Mouse (Mus musculus): ENCODE measurements around the gene Arl15. TPM values are rescaled to one million over a fixed set of nuclear protein-coding genes. Genes with fewer than 3 reads are reported as not detected.

The Arl15 gene
- polyA plus RNA-seq, 1 experiment from 2014 or later, result 4.9 TPM

DNA sequence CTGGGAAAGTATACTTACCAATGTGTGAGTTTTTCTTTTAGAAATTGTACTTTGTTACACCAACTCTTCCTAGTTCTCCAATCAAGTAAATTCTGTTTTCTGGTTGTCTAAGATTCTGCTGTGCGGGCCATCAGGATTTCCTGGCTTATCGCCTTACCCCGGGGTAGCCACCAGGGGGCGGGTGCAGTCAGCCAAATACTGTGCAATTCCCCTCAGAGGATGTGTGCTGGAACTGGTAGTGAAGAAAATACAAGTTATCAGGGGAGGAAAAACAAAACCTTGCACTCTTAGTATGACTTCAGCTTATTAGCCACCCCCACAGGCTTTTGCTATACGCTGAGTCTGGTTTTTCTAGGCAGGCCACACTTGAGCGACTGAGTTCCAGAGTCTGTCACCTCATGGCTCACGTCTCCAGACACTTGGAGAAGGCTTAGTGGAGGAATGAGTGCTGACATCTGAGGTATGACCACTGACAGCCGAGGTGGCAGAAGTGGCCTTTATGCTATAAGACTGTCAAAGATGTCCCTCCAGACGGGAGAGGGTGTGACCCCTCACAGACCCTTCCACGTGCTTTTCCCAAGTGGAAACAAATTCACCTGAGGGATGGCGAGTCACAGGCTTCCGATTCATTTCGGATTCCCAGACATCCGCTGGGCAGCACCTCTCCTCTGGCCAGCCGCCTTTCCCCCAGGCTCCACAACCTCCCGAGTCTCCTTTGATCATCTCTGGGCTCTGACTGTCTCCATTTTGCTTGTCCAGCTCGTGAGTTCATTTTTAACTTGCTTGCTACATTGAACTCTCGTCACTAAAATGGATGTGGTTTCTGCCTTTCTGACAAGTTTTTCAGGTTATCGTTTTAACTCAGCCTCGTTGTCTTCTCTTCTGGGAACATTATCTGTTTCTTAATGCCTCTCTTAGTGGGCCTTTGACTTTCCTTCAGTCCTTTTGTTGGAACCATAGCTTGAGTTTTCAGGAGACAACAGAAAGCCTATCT lies 75.2 kb downstream of the Arl15 start:
- H3K9ac ChIP-seq (ENCODE audit: low read depth, low read length), result no peak overlapping the region
- 76% methylated on average over 20 of the region's 20 CpGs for WGBS
- no peaks in the 10 kb centered on the region for H3K4me1 ChIP-seq (replicated peaks; ENCODE audit: control insufficient read depth, insufficient read depth, low read length)
- peak; percentile 84 for TF ChIP-seq CTCF (IDR thresholded peaks at IDR 0.05; ENCODE audit: low read depth)
- ATAC-seq, result no peak
- H3K4me3 ChIP-seq (ENCODE audit: low read depth, low read length), result no peak overlapping the region
- no peaks in the 10 kb centered on the region; the same call in 1 of the 2 replicates for H3K36me3 ChIP-seq (ENCODE audit: control insufficient read depth, insufficient read depth)
- no peak overlapping the region for H3K27ac ChIP-seq (ENCODE audit: low read depth, low read length)
- H3K4me2 ChIP-seq (replicated peaks; ENCODE audit: low read depth), result no peak overlapping the region
- H3K9me3 ChIP-seq (ENCODE audit: control insufficient read depth), result no peaks in the 10 kb centered on the region
- no peaks in the 10 kb centered on the region for H3K27me3 ChIP-seq (replicated peaks; ENCODE audit: control insufficient read depth, insufficient read depth, low read length)

DNA sequence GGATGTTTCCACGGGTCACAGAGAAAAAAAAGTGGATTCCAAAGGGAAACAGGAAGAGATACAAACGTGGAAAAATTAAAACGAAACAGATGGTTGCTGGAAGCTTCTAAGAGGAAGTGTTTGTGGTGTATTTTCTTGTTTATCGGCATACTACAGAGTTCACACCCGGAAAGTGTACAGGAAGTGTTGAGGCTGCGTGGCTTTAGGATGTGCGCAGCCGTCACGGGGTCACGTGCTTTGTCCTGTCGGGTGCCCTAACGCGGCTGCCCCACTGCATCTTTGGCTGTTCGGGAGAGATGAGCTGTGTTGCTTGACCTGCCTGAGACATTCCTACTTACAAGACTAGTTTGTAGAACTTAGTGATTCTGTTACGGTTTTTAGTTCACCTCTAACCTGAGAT lies 76.1 kb downstream of the Arl15 start:
- H3K4me3 ChIP-seq (ENCODE audit: low read depth, low read length), result no peak overlapping the region
- H3K4me1 ChIP-seq (replicated peaks; ENCODE audit: control insufficient read depth, insufficient read depth, low read length), result no peaks in the 10 kb centered on the region
- TF ChIP-seq CTCF (IDR thresholded peaks at IDR 0.05; ENCODE audit: low read depth), result no peak
- no peak overlapping the region for H3K9ac ChIP-seq (ENCODE audit: low read depth, low read length)
- no peak overlapping the region for H3K27ac ChIP-seq (ENCODE audit: low read depth, low read length)
- WGBS, result 80% methylated on average over 15 of the region's 15 CpGs
- H3K9me3 ChIP-seq (ENCODE audit: control insufficient read depth), result no peaks in the 10 kb centered on the region
- no peak for ATAC-seq
- H3K27me3 ChIP-seq (replicated peaks; ENCODE audit: control insufficient read depth, insufficient read depth, low read length), result no peaks in the 10 kb centered on the region
- no peaks in the 10 kb centered on the region; the same call in 1 of the 2 replicates for H3K36me3 ChIP-seq (ENCODE audit: control insufficient read depth, insufficient read depth)
- 0 out of 2 replicates have a peak overlapping the region, but pooled peaks have one; percentile 9 for H3K4me2 ChIP-seq (replicated peaks; ENCODE audit: low read depth)

- no peaks in the 10 kb centered on the region for H3K9me3 ChIP-seq (ENCODE audit: control insufficient read depth)
- ATAC-seq, result no peak
These were observed 77.5 kb downstream of the Arl15 start for GRCm38 (mm10) chr13:113871853-113872252.

GRCm38 (mm10) chr13:113875724-113876123 lies 81.4 kb downstream of the Arl15 start:
- TF ChIP-seq CTCF (IDR thresholded peaks at IDR 0.05; ENCODE audit: low read depth), result no peak
- WGBS, result 46% methylated on average over 4 of the region's 4 CpGs
- Histone ChIP-seq H3K36me3 (ENCODE audit: control insufficient read depth, insufficient read depth) (no peaks in the 10 kb centered on the region; the same call in 1 of the 2 replicates), H3K27ac (ENCODE audit: low read depth, low read length) (no peak overlapping the region), H3K27me3 (replicated peaks; ENCODE audit: control insufficient read depth, insufficient read depth, low read length) (no peaks in the 10 kb centered on the region), H3K4me1 (replicated peaks; ENCODE audit: control insufficient read depth, insufficient read depth, low read length) (no peaks in the 10 kb centered on the region), H3K4me3 (ENCODE audit: low read depth, low read length) (no peak overlapping the region), H3K9ac (ENCODE audit: low read depth, low read length) (no peak overlapping the region), H3K4me2 (replicated peaks; ENCODE audit: low read depth) (no peak overlapping the region), H3K9me3 (ENCODE audit: control insufficient read depth) (no peaks in the 10 kb centered on the region)
- no peak for ATAC-seq

More at GRCm38 (mm10) chr13:113871853-113872252, 77.5 kb downstream of the Arl15 start:
- peak overlapping the region; percentile 18; the same call in 1 of the 2 replicates for H3K4me2 ChIP-seq (replicated peaks; ENCODE audit: low read depth)
- no peaks in the 10 kb centered on the region for H3K4me1 ChIP-seq (replicated peaks; ENCODE audit: control insufficient read depth, insufficient read depth, low read length)
- no peaks in the 10 kb centered on the region; the same call in 1 of the 2 replicates for H3K36me3 ChIP-seq (ENCODE audit: control insufficient read depth, insufficient read depth)
- WGBS, result 69% methylated on average over 13 of the region's 13 CpGs
- H3K27ac ChIP-seq (ENCODE audit: low read depth, low read length), result no peak overlapping the region
- no peak for TF ChIP-seq CTCF (IDR thresholded peaks at IDR 0.05; ENCODE audit: low read depth)
- no peak overlapping the region for H3K4me3 ChIP-seq (ENCODE audit: low read depth, low read length)
- H3K27me3 ChIP-seq (replicated peaks; ENCODE audit: control insufficient read depth, insufficient read depth, low read length), result no peaks in the 10 kb centered on the region
- H3K9ac ChIP-seq (ENCODE audit: low read depth, low read length), result no peak overlapping the region

DNA sequence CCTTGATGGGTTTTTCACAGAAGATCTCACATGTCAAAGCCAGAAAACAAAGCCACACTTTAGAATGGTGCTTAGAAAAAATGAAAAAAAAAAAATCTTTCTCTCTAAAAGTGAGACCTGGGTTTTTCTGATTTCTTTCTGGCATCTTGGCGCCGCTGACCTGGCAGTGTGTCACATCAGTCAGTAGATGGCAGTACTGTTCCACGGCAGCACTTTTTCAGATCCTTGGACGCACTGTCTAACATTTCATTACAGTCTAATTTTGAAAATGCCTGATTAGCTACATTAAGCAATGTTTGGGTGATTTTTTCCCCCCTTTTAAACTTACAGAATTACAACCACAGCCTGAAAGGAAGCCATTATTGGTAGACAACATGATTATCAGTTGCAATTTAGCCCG lies 83.1 kb downstream of the Arl15 start:
- no peaks in the 10 kb centered on the region for H3K9me3 ChIP-seq (ENCODE audit: control insufficient read depth)
- no peak overlapping the region for H3K4me3 ChIP-seq (ENCODE audit: low read depth, low read length)
- H3K9ac ChIP-seq (ENCODE audit: low read depth, low read length), result no peak overlapping the region
- ATAC-seq, result no peak
- H3K4me2 ChIP-seq (replicated peaks; ENCODE audit: low read depth), result no peak overlapping the region
- no peak overlapping the region for H3K27ac ChIP-seq (ENCODE audit: low read depth, low read length)
- WGBS, result 15% methylated on average over 5 of the region's 5 CpGs
- no peaks in the 10 kb centered on the region for H3K27me3 ChIP-seq (replicated peaks; ENCODE audit: control insufficient read depth, insufficient read depth, low read length)
- no peaks in the 10 kb centered on the region for H3K36me3 ChIP-seq (ENCODE audit: control insufficient read depth, insufficient read depth)
- H3K4me1 ChIP-seq (replicated peaks; ENCODE audit: control insufficient read depth, insufficient read depth, low read length), result no peaks in the 10 kb centered on the region
- TF ChIP-seq CTCF (IDR thresholded peaks at IDR 0.05; ENCODE audit: low read depth), result peak; percentile 98

DNA sequence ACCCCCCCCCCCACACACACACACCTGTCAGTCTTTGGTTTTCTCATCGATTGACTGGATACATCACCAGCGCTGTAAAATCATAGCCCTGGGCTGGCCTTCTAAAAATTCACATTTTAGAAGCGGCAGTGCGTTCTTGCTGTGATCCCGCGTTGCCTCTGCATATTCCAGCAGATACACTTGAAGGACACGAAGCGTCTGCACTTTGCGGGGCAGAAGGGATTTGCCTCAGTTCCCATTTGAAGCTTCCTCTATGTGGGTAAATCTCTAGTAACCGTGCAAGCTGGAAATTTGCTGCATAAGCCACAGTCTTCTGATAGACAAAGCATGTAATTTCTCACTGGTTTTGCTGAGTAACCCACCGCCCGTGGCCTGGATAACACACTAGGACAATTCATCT lies 84.3 kb downstream of the Arl15 start:
- H3K36me3 ChIP-seq (ENCODE audit: control insufficient read depth, insufficient read depth), result no peaks in the 10 kb centered on the region
- no peak for ATAC-seq
- TF ChIP-seq CTCF (IDR thresholded peaks at IDR 0.05; ENCODE audit: low read depth), result no peak
- no peak overlapping the region for H3K4me3 ChIP-seq (ENCODE audit: low read depth, low read length)
- 89% methylated on average over 12 of the region's 12 CpGs for WGBS
- H3K27me3 ChIP-seq (replicated peaks; ENCODE audit: control insufficient read depth, insufficient read depth, low read length), result no peaks in the 10 kb centered on the region
- no peaks in the 10 kb centered on the region for H3K4me1 ChIP-seq (replicated peaks; ENCODE audit: control insufficient read depth, insufficient read depth, low read length)
- H3K4me2 ChIP-seq (replicated peaks; ENCODE audit: low read depth), result no peak overlapping the region
- no peaks in the 10 kb centered on the region for H3K9me3 ChIP-seq (ENCODE audit: control insufficient read depth)
- H3K27ac ChIP-seq (ENCODE audit: low read depth, low read length), result no peak overlapping the region
- H3K9ac ChIP-seq (ENCODE audit: low read depth, low read length), result no peak overlapping the region

Measured in intestine, postnatal 0 days (tissue).